Mouse (Mus musculus) megakaryocyte-erythroid progenitor cell, adult 5-6 weeks (primary cell): ENCODE data around the gene Plekhg1. TPM values are rescaled to one million over a fixed set of nuclear protein-coding genes. Genes with fewer than 3 reads are reported as not detected.

Source experiments
- ATAC-seq: replicated peaks from 2 replicates; pipeline ENCODE4 v1.8.0; 2016; ENCODE audit warnings: mild to moderate bottlenecking, inconsistent platforms; ENCODE audit not compliant: severe bottlenecking, poor library complexity, low FRiP score, low TSS enrichment
- total RNA-seq, 2 experiments: library from RNA; stranded (forward) in 1 of 2; stranded (reverse) in 1 of 2; fragments of 200-1000, 215-1000 nt in 1 of 2; fragments of >200 nt in 1 of 2; fragmentation: Nextera tagmentation in 1 of 2; gene quantifications; 2 replicates each; pipeline ENCODE4 v1.2.3; 2014 to 2017

Plekhg1 gene
- total RNA-seq, 2 experiments from 2014 or later = not detected

DNA sequence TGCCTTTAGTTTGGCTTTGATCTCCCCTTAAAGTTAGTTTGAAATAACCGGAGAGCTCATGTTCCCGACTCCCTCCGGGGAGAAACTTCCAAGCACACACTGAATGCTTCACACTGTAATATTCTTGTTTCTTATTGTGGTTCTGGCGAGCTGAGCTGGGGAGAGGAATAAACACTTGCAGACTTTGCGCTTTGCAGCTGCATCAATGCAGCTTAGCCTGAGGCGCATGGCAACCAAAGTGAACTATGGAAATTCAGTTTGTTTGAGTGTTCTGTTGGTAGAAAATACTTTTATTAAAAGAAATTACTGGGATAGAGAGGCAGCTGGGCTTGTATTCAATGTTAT is 124.0 kb downstream of the Plekhg1 start:
- no peak for ATAC-seq

DNA sequence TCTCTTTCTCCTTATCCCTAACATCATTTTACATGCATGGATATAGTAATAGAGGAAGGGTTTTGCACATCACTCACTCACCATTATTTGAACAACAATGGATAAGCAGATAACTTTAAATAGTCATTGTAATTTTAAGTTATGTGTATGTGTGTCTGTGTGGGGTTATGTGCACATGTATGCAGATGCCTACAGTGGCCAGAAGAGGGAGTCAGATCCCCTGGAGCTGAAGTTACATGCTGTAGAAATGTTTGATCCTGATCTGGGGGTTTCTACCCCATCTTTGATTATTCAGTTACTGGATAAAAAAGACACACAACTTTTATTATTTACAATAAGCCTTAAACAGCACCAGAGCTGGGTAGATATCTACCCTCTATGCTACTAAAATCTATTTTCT is 127.1 kb downstream of the Plekhg1 start:
- ATAC-seq = no peak

DNA sequence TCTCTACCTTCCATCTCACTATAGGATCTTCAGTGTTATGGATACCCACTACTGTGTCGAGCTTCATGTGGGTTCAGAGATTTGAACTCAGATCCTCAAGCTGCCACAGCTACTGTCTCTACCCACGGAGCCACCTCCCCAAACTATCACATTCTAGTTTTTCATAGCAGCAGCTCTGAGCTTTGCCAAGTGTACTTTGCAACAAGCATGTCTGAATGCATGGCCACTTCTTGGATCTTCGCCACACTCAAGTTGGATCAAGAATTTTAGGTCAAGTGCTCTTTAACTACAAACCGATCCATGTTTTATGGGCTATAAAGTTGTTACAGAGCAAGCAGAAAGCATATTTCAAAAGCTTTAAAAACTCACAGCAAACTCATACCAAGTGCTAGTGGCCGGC is 130.7 kb downstream of the Plekhg1 start:
- no peak for ATAC-seq

DNA sequence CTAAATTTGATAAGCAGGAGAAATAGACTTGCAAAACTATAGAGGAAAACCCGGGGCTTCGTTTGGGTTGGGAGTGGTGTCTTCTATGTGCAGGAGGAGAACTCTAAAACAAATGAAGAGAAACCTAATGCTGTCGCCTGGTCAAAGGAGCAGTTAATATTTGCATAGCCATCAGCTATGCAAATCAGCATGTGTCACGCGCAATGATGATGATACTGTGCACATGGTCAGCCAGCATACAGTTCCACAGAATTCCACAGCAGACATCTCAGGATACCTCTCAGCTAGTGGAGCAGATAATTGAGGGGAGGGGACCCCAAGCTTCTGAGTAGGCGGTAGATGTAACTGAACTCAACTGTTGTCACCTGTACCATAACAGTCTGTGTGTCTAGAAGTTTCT is 133.3 kb downstream of the Plekhg1 start:
- no peak for ATAC-seq

DNA sequence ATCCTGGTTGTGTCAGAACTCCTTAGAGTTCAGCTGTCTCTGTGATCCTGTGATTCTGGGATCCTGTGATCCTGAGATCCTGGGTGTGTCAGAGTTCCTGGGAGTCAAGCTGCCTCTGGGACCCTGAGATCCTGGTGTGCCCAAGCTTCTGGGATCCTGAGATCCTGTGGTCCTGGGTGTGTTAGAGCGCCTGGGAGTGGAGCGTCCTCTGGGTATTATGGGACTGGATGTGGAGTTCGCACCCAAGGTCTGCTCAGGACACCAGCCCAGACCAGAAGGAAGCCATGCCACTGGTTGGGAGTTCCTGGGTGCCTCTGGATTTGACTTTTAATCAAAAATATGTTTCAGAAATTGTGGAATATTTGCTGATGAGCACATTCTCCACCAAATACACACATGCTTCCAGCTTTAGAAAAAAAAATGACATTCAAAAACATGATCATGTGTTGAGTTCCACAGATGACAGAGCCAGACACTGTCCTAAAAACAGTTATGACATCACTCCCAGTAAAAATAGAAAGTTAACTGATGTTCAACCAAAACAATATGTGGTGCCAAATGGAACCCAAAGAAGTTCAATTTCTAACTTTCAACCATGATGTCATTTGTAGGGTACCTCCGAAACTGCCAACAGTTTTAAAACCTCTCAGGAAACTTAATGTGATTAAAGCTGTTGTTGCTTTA is 137.8 kb downstream of the Plekhg1 start:
- ATAC-seq = no peak

DNA sequence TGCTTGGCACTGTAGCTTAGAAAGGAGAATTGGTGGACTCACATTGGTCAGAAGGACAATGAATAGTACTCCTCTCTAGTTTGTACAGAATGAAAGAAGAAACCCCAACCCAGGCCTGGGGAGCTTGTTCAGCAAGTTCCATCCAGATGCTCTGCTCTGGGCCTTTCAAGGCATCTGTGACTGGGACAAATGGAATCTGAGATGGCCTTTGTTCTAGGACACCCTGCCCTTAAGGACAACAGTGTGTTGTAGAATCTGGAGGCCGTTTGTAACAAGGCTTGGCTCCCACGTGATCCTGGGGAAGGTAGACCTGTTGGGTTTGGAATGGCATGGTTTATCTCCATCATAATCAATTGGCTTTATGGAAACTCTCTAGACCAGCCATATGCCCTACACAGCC is 141.0 kb downstream of the Plekhg1 start:
- no peak for ATAC-seq

DNA sequence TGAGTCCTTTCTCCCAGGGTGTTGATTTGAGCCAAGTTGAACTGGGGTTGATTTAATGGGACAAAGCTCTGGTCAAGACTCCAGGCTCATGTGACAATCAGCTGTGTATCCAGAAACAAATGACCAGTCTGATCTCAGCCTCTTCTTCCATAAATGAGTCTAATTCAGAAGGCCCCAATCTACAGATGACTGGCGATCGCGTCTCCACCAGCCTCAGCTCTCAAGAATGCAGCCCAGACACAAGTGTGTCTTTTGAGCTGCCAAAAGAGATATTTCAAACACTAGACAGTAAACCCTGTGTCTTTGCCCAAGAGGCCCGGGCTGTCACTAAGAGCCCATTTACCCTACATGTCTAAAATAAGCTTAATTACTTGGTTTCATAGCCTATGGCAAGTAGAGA is 148.3 kb downstream of the Plekhg1 start:
- ATAC-seq = no peak

DNA sequence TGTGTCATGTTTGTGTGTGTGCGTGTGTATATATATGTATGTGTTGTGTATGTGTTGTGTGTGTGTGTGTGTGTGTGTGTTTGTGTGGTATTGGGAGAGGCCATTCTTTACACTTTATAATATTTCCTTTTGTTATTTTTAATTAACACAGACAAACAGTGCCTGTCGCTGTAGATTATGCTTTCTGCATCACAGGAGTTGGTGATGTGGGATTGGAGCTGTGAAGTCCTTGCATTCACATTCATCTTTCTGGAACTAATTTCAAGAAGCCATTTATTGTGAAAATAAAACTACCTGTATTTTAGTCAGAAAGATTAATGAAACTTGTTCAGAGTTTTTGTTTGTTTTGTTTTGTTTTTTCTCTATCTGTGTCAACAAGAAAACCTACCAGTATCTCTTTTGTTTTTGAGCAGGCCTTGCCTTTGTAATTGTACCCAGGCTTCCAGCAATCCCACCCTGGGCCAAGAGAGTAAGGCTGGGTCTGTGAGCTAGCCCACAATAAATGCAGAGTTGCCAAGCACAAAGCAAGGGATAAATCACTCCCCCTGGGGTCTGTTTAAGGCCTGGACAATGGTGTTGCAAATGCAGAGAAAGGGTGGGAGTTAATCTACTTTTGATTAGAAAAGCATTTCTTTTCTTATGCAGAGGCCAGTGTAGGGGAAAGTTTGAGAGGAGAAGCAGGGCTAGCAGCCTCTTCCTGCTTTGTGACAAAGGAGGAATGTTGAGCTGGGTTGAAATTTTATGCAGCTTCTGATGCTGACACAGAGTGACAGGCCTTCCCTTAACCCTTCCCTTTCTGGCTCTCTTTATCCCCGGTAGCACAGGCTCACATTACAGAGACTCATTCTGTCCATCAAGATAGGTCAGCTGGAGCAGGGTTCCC is 151.5 kb downstream of the Plekhg1 start:
- no peak for ATAC-seq

DNA sequence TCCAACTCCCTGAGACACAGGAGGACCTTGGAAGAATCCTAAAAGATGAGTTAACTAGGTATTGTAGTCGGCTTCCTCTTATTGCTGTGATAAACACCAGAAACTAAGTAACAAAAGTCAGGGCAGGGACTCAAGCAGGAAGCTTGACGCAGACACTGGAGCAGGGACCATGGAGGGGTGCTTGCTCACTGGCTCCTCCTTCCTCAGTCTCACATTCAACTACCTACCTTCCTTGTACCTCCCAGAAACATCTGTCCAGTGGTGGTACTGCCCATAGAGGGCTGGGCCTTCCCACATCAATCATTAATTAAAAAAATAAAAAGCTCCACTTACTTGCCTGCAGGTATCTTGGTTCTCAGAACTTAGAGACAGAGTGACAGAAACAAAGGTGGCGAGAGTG is 152.2 kb downstream of the Plekhg1 start:
- no peak for ATAC-seq

DNA sequence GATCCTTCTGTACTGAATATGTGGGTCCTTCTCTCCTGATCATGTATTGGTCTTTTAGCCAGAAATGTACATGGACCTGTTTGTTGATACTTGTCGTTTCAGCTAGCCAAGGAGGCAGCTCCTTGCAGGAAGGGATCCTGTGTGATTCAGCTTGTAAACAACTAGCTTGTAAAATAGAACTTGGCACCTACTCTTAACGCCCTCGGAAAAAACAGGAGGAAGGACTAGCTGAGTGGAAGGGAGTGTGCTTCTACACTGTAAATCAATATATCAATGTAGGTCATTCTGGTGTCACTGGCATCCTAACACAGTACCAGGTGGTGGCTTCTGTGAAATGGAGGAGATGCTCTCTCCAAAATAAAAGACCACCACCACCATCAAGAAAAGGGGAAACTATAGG is 157.9 kb downstream of the Plekhg1 start:
- ATAC-seq = no peak

DNA sequence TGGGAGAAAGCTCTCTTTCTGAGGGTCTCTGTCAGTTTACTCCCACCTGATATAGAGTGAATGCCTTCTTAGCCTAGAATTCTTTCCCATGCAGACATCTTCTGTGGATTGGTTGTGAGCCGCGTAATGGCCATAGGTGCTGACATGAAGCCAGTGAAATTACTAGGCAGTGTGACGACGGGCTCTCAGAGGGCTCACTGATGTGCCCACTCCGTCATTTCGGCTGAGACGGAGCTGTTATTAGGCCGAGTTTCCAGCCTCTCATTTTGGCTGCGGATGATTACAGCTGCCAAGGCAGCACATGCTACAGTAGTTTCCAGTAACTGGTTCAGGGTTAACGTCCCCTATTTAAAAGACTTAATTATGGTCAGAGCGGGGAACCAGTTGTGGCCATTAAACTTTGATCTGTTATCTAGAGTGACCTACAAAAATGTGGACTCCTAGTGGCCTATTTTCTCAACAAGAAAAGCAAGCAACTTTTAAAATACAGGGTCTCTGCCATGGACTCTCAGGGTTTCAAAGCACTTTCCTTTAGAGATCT is 160.3 kb downstream of the Plekhg1 start:
- ATAC-seq = no peak

DNA sequence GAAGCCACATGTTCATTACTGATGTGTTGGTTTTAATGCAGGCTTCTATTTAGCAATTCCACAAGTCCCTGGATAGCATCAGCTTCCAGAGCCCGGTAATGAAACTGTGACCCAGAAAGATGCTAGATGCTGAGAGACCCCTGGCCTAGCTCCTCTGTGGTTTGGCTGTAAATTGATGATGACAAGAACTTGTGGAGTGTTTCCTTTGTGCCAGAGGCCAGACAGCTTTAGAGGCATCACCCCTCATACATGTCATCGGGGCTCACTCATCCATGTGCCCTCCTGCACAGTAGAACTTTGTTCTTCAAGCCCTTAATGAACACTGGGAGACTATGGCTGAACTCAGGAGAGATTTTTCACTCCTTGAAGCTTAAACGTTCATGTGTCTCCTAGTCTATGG is 165.6 kb downstream of the Plekhg1 start:
- ATAC-seq = no peak

DNA sequence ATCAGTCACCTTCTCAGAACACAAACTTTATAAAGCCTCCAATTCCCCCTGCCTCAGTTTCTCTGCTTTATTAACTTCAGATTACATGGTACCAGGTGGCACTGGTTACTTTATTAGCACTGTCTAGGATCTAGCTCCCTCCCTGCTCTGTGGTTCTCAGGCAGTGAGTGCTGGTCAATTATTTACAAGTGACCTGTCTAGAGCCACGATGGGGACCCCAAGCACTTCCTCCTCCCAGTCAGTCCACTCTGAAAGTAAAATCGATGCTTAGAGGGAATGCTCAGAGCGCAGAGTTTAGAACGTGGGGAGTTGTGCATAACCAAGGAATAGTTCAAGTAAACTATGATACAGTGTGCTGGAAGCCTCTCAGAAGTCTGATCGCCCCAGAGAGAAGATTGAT is 173.9 kb downstream of the Plekhg1 start:
- ATAC-seq = no peak

DNA sequence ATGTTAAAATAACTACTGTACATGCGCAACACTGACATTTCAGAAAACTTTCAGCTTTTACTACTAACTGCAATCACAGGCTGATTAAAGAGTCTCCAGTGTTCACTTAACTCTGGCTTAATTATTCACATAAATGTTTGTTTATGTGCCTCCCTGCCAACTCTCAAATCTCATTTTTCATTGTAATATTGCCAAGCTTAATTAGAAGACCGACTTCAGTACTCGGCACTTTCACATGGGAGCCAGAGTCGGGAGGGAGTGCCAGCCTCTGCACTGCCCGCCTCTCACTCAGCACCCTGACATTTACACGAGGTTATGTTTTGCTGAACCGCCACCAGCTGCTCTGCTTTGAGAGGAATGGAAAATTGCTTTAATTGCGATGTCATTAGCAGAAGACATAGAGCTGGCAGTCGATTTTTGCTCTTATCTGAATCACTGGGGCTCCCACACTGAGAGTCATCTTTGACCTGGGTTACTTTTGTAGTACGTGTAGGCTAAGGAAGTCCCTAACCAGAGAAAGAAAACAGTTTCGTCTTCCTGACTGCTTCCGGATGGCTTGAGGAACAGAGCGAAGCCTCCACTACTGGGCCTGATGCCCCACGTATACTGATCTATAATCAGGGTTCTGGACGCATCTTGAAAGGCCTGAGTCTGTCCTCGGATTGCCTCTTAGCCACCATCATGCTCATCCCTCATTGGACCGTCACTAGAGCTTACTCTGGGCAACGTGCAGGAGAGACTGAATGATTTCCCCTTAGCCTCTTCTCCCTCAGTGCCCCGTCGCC is 180.4 kb downstream of the Plekhg1 start:
- ATAC-seq = no peak

DNA sequence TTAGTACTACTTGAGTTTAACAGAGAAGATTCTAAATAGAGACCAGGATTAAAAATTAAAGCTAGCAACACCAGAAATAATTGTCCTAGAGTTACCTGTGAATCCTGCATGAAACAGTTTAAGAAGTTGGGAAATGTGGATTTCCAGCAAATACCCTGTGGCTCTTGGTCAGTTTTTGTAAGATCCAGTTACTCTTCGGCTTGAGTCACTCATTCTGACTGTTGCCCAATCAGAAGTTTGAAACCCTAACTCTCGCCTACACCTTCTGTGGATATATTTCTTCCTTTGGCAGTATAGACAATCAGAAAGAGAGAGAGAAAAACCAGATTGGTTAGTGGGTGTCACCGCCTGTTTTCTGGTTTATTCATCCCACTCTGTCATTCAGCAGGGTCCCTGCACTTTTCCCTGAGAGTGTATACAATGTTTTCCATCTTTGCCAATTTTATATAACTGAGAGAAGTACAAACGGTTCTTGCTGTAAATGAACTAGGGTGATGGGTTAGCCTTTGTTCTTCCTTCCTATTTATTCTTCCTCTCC is 187.9 kb downstream of the Plekhg1 start:
- no peak for ATAC-seq

DNA sequence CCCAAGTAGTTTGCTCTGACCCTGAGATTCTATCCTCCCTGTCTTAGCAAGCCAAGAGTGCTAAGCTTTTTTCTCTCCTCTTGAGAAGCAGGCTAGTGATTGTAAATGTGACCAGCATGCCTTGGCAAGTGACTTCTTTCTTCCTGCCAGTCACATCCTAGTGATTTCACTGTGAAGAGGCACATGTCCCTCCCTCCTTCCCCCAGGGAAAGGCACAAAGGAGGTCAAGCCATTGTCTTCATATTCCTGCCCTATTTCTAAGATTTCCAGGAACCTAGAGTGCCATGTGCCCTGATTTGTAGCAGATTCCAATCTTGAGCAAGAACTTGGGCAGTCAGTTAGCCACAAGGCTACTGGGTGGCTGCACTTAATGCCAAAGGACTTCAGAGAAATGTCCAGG is 191.7 kb downstream of the Plekhg1 start:
- no peak for ATAC-seq

DNA sequence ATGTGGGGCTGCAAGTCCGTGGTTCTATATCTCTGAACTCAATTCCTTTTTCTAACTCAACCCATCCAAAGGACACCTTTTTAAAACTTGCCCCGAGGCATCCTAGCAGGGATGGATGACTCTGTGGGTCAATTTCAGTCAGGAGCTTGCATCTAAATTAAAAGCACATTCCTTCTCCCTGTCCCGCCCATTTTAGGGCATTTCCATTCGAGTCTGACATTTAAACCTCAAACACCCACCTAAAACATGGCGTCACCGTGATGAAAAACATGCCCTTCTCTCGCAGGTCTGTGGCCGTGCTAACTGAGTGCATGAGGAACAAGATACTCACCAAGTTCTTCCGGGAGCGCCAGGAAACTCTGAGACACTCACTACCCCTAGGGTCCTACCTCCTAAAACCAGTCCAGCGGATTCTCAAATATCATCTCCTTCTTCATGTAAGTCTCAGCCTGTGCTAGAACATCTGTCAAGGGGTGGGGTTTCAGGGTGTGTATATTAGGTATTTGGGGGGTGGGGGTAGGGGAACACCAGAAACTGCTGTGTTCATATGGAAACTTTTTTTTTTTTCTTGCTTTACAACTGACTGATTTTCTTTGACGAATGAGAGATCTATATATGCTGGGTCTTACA is 193.3 kb downstream of the Plekhg1 start:
- no peak for ATAC-seq

DNA sequence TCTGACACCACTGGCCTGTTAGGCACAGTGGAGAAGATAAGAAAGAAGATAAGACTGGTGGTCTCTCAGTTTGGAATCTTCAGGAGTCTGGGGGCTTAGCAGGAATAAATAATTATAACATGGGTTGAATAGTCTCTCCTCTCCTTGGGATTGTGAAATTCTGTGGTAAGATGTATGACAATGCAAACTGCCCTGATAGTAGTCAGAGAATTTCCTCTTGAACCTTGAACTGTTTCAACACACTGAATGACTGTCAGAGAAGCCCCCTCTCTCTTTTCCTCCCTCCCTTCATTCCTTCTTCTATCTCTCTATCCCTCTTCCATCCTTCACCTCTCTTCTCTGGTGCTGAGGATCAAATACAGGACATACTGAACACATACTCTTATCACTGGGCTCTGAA is 196.7 kb downstream of the Plekhg1 start:
- ATAC-seq = no peak

DNA sequence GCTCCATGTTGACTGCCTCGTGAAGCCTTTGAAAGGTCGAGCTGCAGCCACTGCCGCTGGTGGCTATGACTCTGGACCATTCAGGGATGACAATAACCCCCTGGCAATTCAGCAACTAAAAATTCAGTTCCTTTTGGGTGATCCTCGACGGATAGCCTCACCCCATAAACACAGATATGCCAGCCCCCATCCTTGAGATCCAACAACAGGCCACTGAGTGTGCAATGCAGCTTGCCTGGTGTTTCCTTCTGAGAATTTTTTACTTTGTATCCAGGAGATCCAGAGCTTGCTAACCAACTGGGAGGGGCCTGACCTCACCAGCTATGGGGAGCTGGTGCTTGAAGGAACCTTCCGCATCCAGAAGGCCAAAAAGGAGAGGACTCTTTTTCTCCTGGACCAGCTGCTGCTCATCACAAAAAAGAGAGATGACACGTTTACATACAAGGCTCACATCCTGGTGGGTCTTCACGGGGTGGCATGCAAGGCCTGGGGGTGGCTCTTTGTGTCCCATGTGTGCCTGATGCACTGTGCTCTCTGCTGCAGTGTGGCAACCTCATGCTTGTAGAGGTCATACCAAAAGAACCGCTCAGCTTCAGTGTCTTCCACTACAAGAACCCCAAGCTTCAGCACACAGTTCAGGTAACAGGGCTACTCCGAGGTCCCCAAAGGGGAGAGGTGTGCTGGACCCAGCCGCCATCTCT is 199.9 kb downstream of the Plekhg1 start:
- ATAC-seq = no peak
